Mouse (Mus musculus): Measurements from ENCODE around the gene Iqgap1. TPM values are rescaled to one million over a fixed set of nuclear protein-coding genes. Genes with fewer than 3 reads are reported as not detected.
A peak's percentile ranks its signal among the peaks of the same experiment; 100 is the strongest.

Gene Iqgap1
- polyA plus RNA-seq, 1 experiment from 2014 or later = 94.3 TPM

DNA sequence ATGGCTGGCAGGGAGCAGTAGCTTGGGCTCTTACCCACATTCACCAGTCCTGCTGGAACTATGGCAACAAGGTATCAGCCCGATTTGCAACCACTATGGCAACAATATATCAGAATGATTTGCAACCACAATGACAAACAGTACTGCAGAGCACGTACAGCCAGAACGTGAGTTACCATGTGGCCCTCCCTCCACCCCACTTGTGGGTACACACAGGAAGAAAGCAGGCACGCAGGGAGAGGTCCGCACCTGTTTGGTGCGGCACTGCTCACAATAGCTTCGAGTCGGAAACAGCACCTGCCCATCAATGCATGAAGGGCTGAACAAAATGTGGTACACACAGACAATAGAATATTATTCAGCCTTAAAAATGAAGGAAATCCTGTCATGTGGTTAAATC, 107.3 kb downstream of the Iqgap1 start:
- Histone ChIP-seq H3K36me3 (ENCODE audit: control insufficient read depth, insufficient read depth, low read length) (peaks cover 37% of the 10 kb centered on the region), H3K4me2 (replicated peaks; ENCODE audit: low read depth, low read length) (no peak overlapping the region), H3K4me1 (ENCODE audit: control insufficient read depth, insufficient read depth, low read length) (no peaks in the 10 kb centered on the region), H3K4me3 (ENCODE audit: low read depth, low read length) (no peak overlapping the region), H3K9ac (replicated peaks; ENCODE audit: low read depth, low read length) (no peak overlapping the region), H3K27me3 (ENCODE audit: control insufficient read depth, insufficient read depth, low read length) (no peaks in the 10 kb centered on the region), H3K27ac (ENCODE audit: low read length) (no peak overlapping the region), H3K9me3 (ENCODE audit: control insufficient read depth, low read depth, low read length) (no peaks in the 10 kb centered on the region)
- WGBS = 80% methylated on average over 8 of the region's 8 CpGs
- no peak for ATAC-seq (ENCODE audit: insufficient number of reproducible peaks, insufficient read depth, low FRiP score, low read depth)

DNA sequence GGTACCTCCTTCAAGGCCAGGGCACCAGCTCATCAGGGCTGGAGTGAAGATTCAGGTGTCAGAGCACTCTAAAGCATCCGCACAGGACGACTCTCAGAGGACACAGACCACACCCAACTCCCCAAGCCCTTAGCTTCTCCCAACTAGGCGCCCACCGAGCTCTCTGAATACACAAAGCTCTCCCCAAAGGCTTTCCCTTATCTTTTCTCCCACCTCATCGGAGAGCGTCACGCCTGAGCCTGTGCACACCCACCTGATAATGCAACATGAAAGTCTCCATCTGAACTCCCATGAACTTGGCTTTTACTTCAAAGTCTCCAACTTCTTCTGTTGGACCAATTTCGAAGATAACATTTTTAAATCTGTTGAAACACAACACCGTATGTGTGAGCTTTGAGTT, 109.0 kb downstream of the Iqgap1 start:
- 72% methylated on average over 9 of the region's 9 CpGs for WGBS
- ATAC-seq (ENCODE audit: insufficient number of reproducible peaks, insufficient read depth, low FRiP score, low read depth) = no peak
- no peaks in the 10 kb centered on the region for H3K27me3 ChIP-seq (ENCODE audit: control insufficient read depth, insufficient read depth, low read length)

DNA sequence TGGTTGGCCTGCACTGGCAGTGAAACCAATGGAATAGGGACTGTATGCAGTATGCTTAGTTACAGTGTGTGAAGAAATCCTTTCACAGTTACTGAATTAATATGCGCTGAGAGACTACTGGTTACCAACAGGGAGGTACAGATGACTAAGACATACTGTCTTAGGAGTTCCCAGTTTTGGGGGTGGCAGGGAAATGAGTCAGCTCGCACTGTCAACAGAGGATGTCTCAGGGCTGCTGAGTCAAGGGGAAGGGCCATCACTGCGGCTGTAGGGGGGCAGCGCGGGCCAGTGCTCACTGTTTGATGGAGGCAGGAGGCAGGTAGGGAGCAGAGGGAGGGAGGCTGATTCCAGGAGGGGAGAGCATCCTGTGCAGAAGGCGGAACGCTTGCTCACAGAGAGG, 110.5 kb downstream of the Iqgap1 start:
- H3K27me3 ChIP-seq (ENCODE audit: control insufficient read depth, insufficient read depth, low read length) = no peaks in the 10 kb centered on the region
- peaks cover 27% of the 10 kb centered on the region for H3K36me3 ChIP-seq (ENCODE audit: control insufficient read depth, insufficient read depth, low read length)

More for the DNA sequence above, 109.0 kb downstream of the Iqgap1 start:
- no peak overlapping the region for H3K9ac ChIP-seq (replicated peaks; ENCODE audit: low read depth, low read length)
- no peak overlapping the region for H3K27ac ChIP-seq (ENCODE audit: low read length)
- no peaks in the 10 kb centered on the region for H3K9me3 ChIP-seq (ENCODE audit: control insufficient read depth, low read depth, low read length)
- peaks cover 28% of the 10 kb centered on the region for H3K36me3 ChIP-seq (ENCODE audit: control insufficient read depth, insufficient read depth, low read length)
- H3K4me1 ChIP-seq (ENCODE audit: control insufficient read depth, insufficient read depth, low read length) = no peaks in the 10 kb centered on the region
- no peak overlapping the region for H3K4me2 ChIP-seq (replicated peaks; ENCODE audit: low read depth, low read length)
- no peak overlapping the region for H3K4me3 ChIP-seq (ENCODE audit: low read depth, low read length)

DNA sequence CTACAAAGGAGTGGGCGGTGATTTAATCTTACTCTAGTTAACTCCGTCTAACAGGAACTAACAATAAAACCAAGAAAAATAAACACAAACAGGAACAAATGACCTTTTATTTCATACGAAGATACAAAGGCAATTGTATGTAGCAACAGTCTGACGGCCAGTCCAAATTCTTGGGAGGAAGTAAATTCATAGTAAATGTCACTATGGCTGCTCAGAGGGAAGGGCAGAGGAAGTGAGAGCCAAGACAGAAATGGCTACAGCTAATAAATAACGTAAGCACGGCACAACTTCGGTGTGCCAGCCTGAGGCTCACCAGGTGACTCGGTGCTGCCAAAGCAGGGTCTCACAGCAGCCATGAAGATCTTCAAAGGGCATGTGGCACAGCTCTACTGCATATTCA, 114.3 kb downstream of the Iqgap1 start:
- Histone ChIP-seq H3K9me3 (ENCODE audit: control insufficient read depth, low read depth, low read length) (no peaks in the 10 kb centered on the region), H3K27me3 (ENCODE audit: control insufficient read depth, insufficient read depth, low read length) (no peaks in the 10 kb centered on the region), H3K9ac (replicated peaks; ENCODE audit: low read depth, low read length) (no peak overlapping the region), H3K4me2 (replicated peaks; ENCODE audit: low read depth, low read length) (no peak overlapping the region), H3K27ac (ENCODE audit: low read length) (no peak overlapping the region), H3K4me1 (ENCODE audit: control insufficient read depth, insufficient read depth, low read length) (no peaks in the 10 kb centered on the region), H3K36me3 (ENCODE audit: control insufficient read depth, insufficient read depth, low read length) (peaks cover 16% of the 10 kb centered on the region; the same call in 1 of the 2 replicates), H3K4me3 (ENCODE audit: low read depth, low read length) (no peak overlapping the region)
- 72% methylated on average over 8 of the region's 8 CpGs for WGBS
- no peak for ATAC-seq (ENCODE audit: insufficient number of reproducible peaks, insufficient read depth, low FRiP score, low read depth)

More for the DNA sequence above, 110.5 kb downstream of the Iqgap1 start:
- H3K4me2 ChIP-seq (replicated peaks; ENCODE audit: low read depth, low read length) = no peak overlapping the region
- no peak overlapping the region for H3K27ac ChIP-seq (ENCODE audit: low read length)
- H3K4me3 ChIP-seq (ENCODE audit: low read depth, low read length) = no peak overlapping the region
- no peak overlapping the region for H3K9ac ChIP-seq (replicated peaks; ENCODE audit: low read depth, low read length)
- ATAC-seq (ENCODE audit: insufficient number of reproducible peaks, insufficient read depth, low FRiP score, low read depth) = no peak
- H3K9me3 ChIP-seq (ENCODE audit: control insufficient read depth, low read depth, low read length) = no peaks in the 10 kb centered on the region
- WGBS = 89% methylated on average over 7 of the region's 7 CpGs
- H3K4me1 ChIP-seq (ENCODE audit: control insufficient read depth, insufficient read depth, low read length) = no peaks in the 10 kb centered on the region

DNA sequence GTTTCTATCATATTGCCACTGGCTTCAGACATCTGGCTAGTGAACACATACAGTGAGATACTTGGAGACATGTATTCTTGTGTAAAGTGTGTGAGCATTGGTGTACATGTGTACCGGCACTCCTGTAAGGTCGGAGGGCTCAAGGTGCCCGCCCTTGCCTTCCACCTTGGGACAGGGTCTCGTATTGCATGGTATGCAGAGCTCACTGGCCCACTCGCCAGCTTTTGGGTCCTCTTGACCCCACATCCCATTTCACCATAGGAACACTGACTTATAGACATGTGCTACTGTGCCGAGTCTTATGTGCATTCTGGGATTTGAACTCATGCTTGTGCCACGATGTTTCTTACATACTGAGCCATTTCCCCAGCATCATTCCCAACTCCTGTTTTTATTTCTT, 115.4 kb downstream of the Iqgap1 start:
- Histone ChIP-seq H3K36me3 (ENCODE audit: control insufficient read depth, insufficient read depth, low read length) (peaks cover 10% of the 10 kb centered on the region; the same call in 1 of the 2 replicates), H3K27ac (ENCODE audit: low read length) (no peak overlapping the region), H3K9me3 (ENCODE audit: control insufficient read depth, low read depth, low read length) (no peaks in the 10 kb centered on the region), H3K4me3 (ENCODE audit: low read depth, low read length) (no peak overlapping the region), H3K27me3 (ENCODE audit: control insufficient read depth, insufficient read depth, low read length) (no peaks in the 10 kb centered on the region), H3K4me2 (replicated peaks; ENCODE audit: low read depth, low read length) (no peak overlapping the region), H3K9ac (replicated peaks; ENCODE audit: low read depth, low read length) (no peak overlapping the region), H3K4me1 (ENCODE audit: control insufficient read depth, insufficient read depth, low read length) (no peaks in the 10 kb centered on the region)
- WGBS = 92% methylated on average over 7 of the region's 7 CpGs
- no peak for ATAC-seq (ENCODE audit: insufficient number of reproducible peaks, insufficient read depth, low FRiP score, low read depth)

DNA sequence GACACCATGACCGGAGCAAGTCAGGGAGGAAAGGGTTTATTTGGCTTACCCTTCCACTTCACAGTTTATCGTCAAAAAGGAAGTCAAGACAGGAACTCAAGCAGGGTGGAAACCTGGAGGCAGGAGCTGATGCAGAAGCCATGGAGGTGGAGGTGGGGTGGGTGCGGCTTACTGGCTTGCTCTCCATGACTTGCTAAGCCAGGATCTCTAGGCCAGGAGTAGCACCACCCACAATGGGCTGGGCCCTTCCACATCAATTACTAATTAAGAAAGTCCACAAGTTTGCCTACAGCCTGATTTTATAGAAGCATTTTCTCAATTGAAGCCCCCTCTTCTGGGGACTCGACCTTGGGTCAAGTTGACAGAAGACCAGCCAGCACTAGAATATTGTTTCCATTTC, 121.7 kb downstream of the Iqgap1 start:
- no peaks in the 10 kb centered on the region for H3K36me3 ChIP-seq (ENCODE audit: control insufficient read depth, insufficient read depth, low read length)
- no peak for ATAC-seq (ENCODE audit: insufficient number of reproducible peaks, insufficient read depth, low FRiP score, low read depth)
- no peaks in the 10 kb centered on the region for H3K27me3 ChIP-seq (ENCODE audit: control insufficient read depth, insufficient read depth, low read length)
- no peak overlapping the region for H3K9ac ChIP-seq (replicated peaks; ENCODE audit: low read depth, low read length)
- H3K4me2 ChIP-seq (replicated peaks; ENCODE audit: low read depth, low read length) = no peak overlapping the region
- H3K4me1 ChIP-seq (ENCODE audit: control insufficient read depth, insufficient read depth, low read length) = no peaks in the 10 kb centered on the region
- H3K27ac ChIP-seq (ENCODE audit: low read length) = no peak overlapping the region
- no peaks in the 10 kb centered on the region for H3K9me3 ChIP-seq (ENCODE audit: control insufficient read depth, low read depth, low read length)
- no peak overlapping the region for H3K4me3 ChIP-seq (ENCODE audit: low read depth, low read length)
- WGBS = 84% methylated on average over 4 of the region's 4 CpGs

DNA sequence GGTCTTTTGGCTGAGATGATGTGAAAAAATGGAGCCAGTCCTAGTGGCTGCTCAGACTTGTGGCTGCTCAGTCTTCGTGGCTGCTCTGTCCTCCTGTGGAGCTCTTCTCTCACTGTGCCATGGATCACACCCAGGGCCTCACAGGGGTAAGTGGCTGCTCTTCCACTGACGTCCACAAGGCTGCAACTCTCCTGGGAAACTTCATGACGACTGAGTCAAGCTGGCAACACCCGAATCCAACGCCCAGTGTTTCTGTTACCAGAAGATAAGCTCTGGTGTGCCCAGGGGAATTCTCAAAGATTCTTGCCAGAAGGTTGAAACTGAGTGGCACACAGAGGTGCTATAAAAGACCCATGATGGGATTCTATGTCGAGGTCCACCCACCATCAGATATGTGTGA, 123.3 kb downstream of the Iqgap1 start:
- no peak overlapping the region for H3K4me3 ChIP-seq (ENCODE audit: low read depth, low read length)
- 69% methylated on average over 6 of the region's 6 CpGs for WGBS
- ATAC-seq (ENCODE audit: insufficient number of reproducible peaks, insufficient read depth, low FRiP score, low read depth) = peak; percentile 53; the same call in 1 of the 2 replicates
- H3K4me2 ChIP-seq (replicated peaks; ENCODE audit: low read depth, low read length) = no peak overlapping the region
- H3K4me1 ChIP-seq (ENCODE audit: control insufficient read depth, insufficient read depth, low read length) = no peaks in the 10 kb centered on the region
- no peaks in the 10 kb centered on the region for H3K27me3 ChIP-seq (ENCODE audit: control insufficient read depth, insufficient read depth, low read length)
- H3K9ac ChIP-seq (replicated peaks; ENCODE audit: low read depth, low read length) = no peak overlapping the region
- no peak overlapping the region for H3K27ac ChIP-seq (ENCODE audit: low read length)
- no peaks in the 10 kb centered on the region for H3K9me3 ChIP-seq (ENCODE audit: control insufficient read depth, low read depth, low read length)
- no peaks in the 10 kb centered on the region for H3K36me3 ChIP-seq (ENCODE audit: control insufficient read depth, insufficient read depth, low read length)

DNA sequence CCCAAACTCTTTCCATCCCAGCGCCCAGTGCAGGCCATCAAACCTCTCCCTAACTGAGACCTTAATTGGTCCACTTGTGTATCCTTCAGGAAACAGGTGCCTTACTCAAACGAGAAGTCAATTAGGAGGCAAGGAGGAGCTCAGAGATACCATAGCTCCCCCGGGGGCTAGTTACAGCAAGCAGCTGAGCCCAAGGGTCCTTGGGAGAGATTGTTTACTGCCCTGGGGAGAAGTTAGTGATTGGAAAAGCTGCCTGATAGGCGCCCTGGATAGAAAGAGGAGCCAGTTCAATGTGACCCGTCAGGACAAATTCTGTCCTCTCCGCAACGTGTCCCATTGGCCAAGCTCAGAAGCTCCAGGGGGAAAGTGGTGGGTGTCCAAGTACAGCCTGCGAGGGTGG, 126.1 kb downstream of the Iqgap1 start:
- no peaks in the 10 kb centered on the region for H3K27me3 ChIP-seq (ENCODE audit: control insufficient read depth, insufficient read depth, low read length)
- 63% methylated on average over 8 of the region's 8 CpGs for WGBS
- no peaks in the 10 kb centered on the region for H3K9me3 ChIP-seq (ENCODE audit: control insufficient read depth, low read depth, low read length)
- H3K27ac ChIP-seq (ENCODE audit: low read length) = no peak overlapping the region
- H3K4me1 ChIP-seq (ENCODE audit: control insufficient read depth, insufficient read depth, low read length) = no peaks in the 10 kb centered on the region
- ATAC-seq (ENCODE audit: insufficient number of reproducible peaks, insufficient read depth, low FRiP score, low read depth) = no peak
- no peak overlapping the region for H3K4me3 ChIP-seq (ENCODE audit: low read depth, low read length)
- no peak overlapping the region for H3K9ac ChIP-seq (replicated peaks; ENCODE audit: low read depth, low read length)
- H3K4me2 ChIP-seq (replicated peaks; ENCODE audit: low read depth, low read length) = no peak overlapping the region
- H3K36me3 ChIP-seq (ENCODE audit: control insufficient read depth, insufficient read depth, low read length) = no peaks in the 10 kb centered on the region

DNA sequence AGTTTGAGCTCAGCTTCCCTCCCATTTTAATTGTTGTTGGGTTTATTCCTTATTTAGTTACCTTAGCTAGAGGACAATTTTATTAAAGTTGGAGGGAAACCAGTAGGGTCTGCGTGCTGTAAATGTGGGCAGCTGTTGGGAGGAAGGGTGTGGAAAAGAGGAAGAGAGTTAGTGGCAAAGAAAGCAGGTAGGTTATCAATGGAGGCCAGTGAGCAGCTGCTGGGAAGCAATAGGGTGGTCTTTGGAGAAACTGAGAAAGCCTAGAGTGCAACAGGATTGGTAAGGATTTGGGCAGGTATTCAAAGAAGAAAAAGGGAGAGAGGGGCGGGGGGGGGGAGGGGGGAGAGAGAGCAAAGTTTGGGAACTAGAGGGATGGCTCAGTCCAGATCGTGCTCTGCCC, 126.8 kb downstream of the Iqgap1 start:
- WGBS = 77% methylated on average over 3 of the region's 3 CpGs

More for the DNA sequence above, 126.8 kb downstream of the Iqgap1 start:
- no peak for ATAC-seq (ENCODE audit: insufficient number of reproducible peaks, insufficient read depth, low FRiP score, low read depth)
- no peak overlapping the region for H3K27ac ChIP-seq (ENCODE audit: low read length)
- H3K27me3 ChIP-seq (ENCODE audit: control insufficient read depth, insufficient read depth, low read length) = no peaks in the 10 kb centered on the region
- no peaks in the 10 kb centered on the region for H3K9me3 ChIP-seq (ENCODE audit: control insufficient read depth, low read depth, low read length)
- no peak overlapping the region for H3K9ac ChIP-seq (replicated peaks; ENCODE audit: low read depth, low read length)
- no peaks in the 10 kb centered on the region for H3K4me1 ChIP-seq (ENCODE audit: control insufficient read depth, insufficient read depth, low read length)
- no peaks in the 10 kb centered on the region for H3K36me3 ChIP-seq (ENCODE audit: control insufficient read depth, insufficient read depth, low read length)
- H3K4me2 ChIP-seq (replicated peaks; ENCODE audit: low read depth, low read length) = no peak overlapping the region
- no peak overlapping the region for H3K4me3 ChIP-seq (ENCODE audit: low read depth, low read length)
